Mouse (Mus musculus) kidney, adult 2 months (tissue): ENCODE measurements around the gene Bcr.

Experiments
- CTCF ChIP-seq: fragments of 200-500 bp; conservative IDR thresholded peaks from 2 replicates; pipeline ENCODE4 v1.5.1; 2011; ENCODE audit warnings: low read depth, mild to moderate bottlenecking, control low read depth, low read length, moderate library complexity, mixed read lengths; ENCODE audit not compliant: insufficient read depth, insufficient read length
- POLR2A ChIP-seq: fragments of 200-500 bp; IDR thresholded peaks from one replicate; pipeline ENCODE4 v1.6.1; 2011; ENCODE audit warnings: low read depth, low read length, control low read depth

GRCm38 (mm10) chr10:75230572-75230971 is 170.2 kb downstream of the Bcr start:
- TF ChIP-seq POLR2A (no peak), CTCF (no peak)
